Mouse (Mus musculus) MEL (cell line): ENCODE measurements around the gene Gm10912. TPM values are rescaled to one million over a fixed set of nuclear protein-coding genes. Genes with fewer than 3 reads are reported as not detected.
"Not testable (repeated sequence)": the region's sequence is repeated elsewhere in the genome, so short reads cannot be mapped to it uniquely, and the experiment has no call there.

Experiments used
- DNase-seq: peaks from one replicate; pipeline ENCODE4 v3.0.0; 2011; ENCODE audit warnings: low read depth, low spot score
- H3K27ac ChIP-seq: 2 replicates; pipeline ENCODE4 v1.5.1; 2012; ENCODE audit warnings: low read depth, mild to moderate bottlenecking, control low read depth, low read length, moderate library complexity; ENCODE audit not compliant: control insufficient read depth
- H3K27me3 ChIP-seq, 2 experiments: fragments of 150-350 bp in 1 of 2; sonication (generic) in 1 of 2; 2 replicates each; pipeline ENCODE4 v1.6.1; 2012; ENCODE audit warnings: low read length in 2 of 2, mild to moderate bottlenecking in 2 of 2, improper control_type of control experiment in 1 of 2, moderate library complexity in 1 of 2; ENCODE audit not compliant: insufficient read depth in 2 of 2, control insufficient read depth in 1 of 2
- H3K36me3 ChIP-seq, 2 experiments: 2 replicates each; pipeline ENCODE4 v1.6.1; 2012 to 2014; ENCODE audit warnings: low read length in 2 of 2, improper control_type of control experiment in 1 of 2, inconsistent platforms in 1 of 2, mild to moderate bottlenecking in 1 of 2; ENCODE audit not compliant: insufficient read depth in 2 of 2, control insufficient read depth in 1 of 2
- H3K4me1 ChIP-seq, 2 experiments: fragments of 150-350 bp in 1 of 2; sonication (generic) in 1 of 2; 2 replicates each; pipeline ENCODE4 v1.6.1; 2012; ENCODE audit warnings: low read length in 2 of 2, improper control_type of control experiment in 1 of 2, mild to moderate bottlenecking in 1 of 2; ENCODE audit not compliant: insufficient read depth in 2 of 2, control insufficient read depth in 1 of 2
- H3K4me3 ChIP-seq, 2 experiments: fragments of 150-350 bp in 1 of 2; sonication (generic) in 1 of 2; 2 replicates each; pipeline ENCODE4 v1.5.1; 2012; ENCODE audit warnings: low read depth in 2 of 2, low read length in 2 of 2, mild to moderate bottlenecking in 2 of 2, moderate library complexity in 2 of 2, control low read depth in 1 of 2, improper control_type of control experiment in 1 of 2; ENCODE audit not compliant: control insufficient read depth in 1 of 2, insufficient read depth in 1 of 2
- H3K79me2 ChIP-seq: 2 replicates; pipeline ENCODE4 v1.6.1; 2012; ENCODE audit warnings: mild to moderate bottlenecking, low read length, moderate library complexity; ENCODE audit not compliant: control insufficient read depth, poor library complexity, insufficient read depth
- H3K9ac ChIP-seq: 2 replicates; pipeline ENCODE4 v1.6.1; 2012; ENCODE audit warnings: low read depth, mild to moderate bottlenecking, control low read depth, low read length, moderate library complexity; ENCODE audit not compliant: control insufficient read depth, poor library complexity, severe bottlenecking
- H3K9me3 ChIP-seq: fragments of 150-350 bp; sonication (generic); replicated peaks from 2 replicates; pipeline ENCODE4 v1.6.1; 2012; ENCODE audit warnings: mild to moderate bottlenecking, low read length, improper control_type of control experiment, moderate library complexity; ENCODE audit not compliant: insufficient read depth
- BHLHE40 ChIP-seq: IDR thresholded peaks from 2 replicates; pipeline ENCODE4 v1.6.1; 2012; ENCODE audit warnings: low read depth, mild to moderate bottlenecking, inconsistent platforms, low read length, improper control_type of control experiment, borderline replicate concordance
- CTCF ChIP-seq, 3 experiments: IDR thresholded peaks in 2 of 3; conservative IDR thresholded peaks in 1 of 3; 2 replicates each; pipeline ENCODE4 v1.5.1; 2011 to 2012; ENCODE audit warnings: low read length in 3 of 3, low read depth in 2 of 3, mild to moderate bottlenecking in 2 of 3, improper control_type of control experiment in 1 of 3, inconsistent platforms in 1 of 3, mixed read lengths in 1 of 3, moderate library complexity in 1 of 3; ENCODE audit not compliant: control insufficient read depth in 1 of 3, insufficient read depth in 1 of 3, poor library complexity in 1 of 3, severe bottlenecking in 1 of 3
- EP300 ChIP-seq, 2 experiments: IDR thresholded peaks; 2 replicates each; pipeline ENCODE4 v1.6.1; 2011; ENCODE audit warnings: improper control_type of control experiment in 2 of 2, low read length in 2 of 2, low read depth in 1 of 2, mild to moderate bottlenecking in 1 of 2
- ETS1 ChIP-seq: IDR thresholded peaks from 2 replicates; pipeline ENCODE4 v1.6.1; 2012; ENCODE audit warnings: low read depth, mild to moderate bottlenecking, inconsistent platforms, low read length, improper control_type of control experiment, moderate library complexity
- GATA1 ChIP-seq: IDR thresholded peaks from 2 replicates; pipeline ENCODE4 v1.6.1; 2011; ENCODE audit warnings: low read depth, low read length, improper control_type of control experiment
- HCFC1 ChIP-seq: IDR thresholded peaks from 2 replicates; pipeline ENCODE4 v1.6.1; 2012; ENCODE audit warnings: low read depth, mild to moderate bottlenecking, inconsistent platforms, low read length, improper control_type of control experiment, moderate library complexity
- MAZ ChIP-seq: IDR thresholded peaks from 2 replicates; pipeline ENCODE4 v1.6.1; 2012; ENCODE audit warnings: low read depth, mild to moderate bottlenecking, inconsistent platforms, low read length, improper control_type of control experiment
- MXI1 ChIP-seq: IDR thresholded peaks from 2 replicates; pipeline ENCODE4 v1.6.1; 2011; ENCODE audit warnings: mild to moderate bottlenecking, low read depth, low read length, improper control_type of control experiment
- POLR2AphosphoS5 ChIP-seq: IDR thresholded peaks from 2 replicates; pipeline ENCODE4 v1.6.1; 2012; ENCODE audit warnings: low read depth, borderline replicate concordance, mild to moderate bottlenecking, inconsistent platforms, low read length, moderate library complexity, mixed read lengths
- RCOR1 ChIP-seq: IDR thresholded peaks from 2 replicates; pipeline ENCODE4 v1.6.1; 2012; ENCODE audit warnings: low read depth, mild to moderate bottlenecking, inconsistent platforms, low read length, improper control_type of control experiment
- SIN3A ChIP-seq: IDR thresholded peaks from 2 replicates; pipeline ENCODE4 v1.6.1; 2012; ENCODE audit warnings: low read length, improper control_type of control experiment, inconsistent platforms
- TAL1 ChIP-seq: IDR thresholded peaks from 2 replicates; pipeline ENCODE4 v1.6.1; 2012; ENCODE audit warnings: mild to moderate bottlenecking, inconsistent platforms, low read length, moderate library complexity, mixed read lengths
- TCF12 ChIP-seq: IDR thresholded peaks from 2 replicates; pipeline ENCODE4 v1.6.1; 2014; ENCODE audit warnings: low read depth, mild to moderate bottlenecking, inconsistent platforms, low read length, improper control_type of control experiment, moderate library complexity
- ZNF384 ChIP-seq: IDR thresholded peaks from 2 replicates; pipeline ENCODE4 v1.6.1; 2012; ENCODE audit warnings: low read depth, mild to moderate bottlenecking, inconsistent platforms, low read length, improper control_type of control experiment
- polyA plus RNA-seq, 2 experiments: library from polyadenylated mRNA; stranded (reverse) in 1 of 2; unstranded in 1 of 2; fragments of >175 nt in 1 of 2; fragments of >200 nt in 1 of 2; gene quantifications; 2 replicates each; pipeline versions ENCODE4 v1.2.1 to v1.2.4; 2012; ENCODE audit warnings: low replicate concordance in 2 of 2, low read depth in 1 of 2; ENCODE audit not compliant: insufficient read length in 2 of 2, insufficient read depth in 1 of 2, missing spikeins in 1 of 2
- total RNA-seq: library from RNA; depleted of rRNA; stranded (reverse); fragments of 300-350 nt; gene quantifications from 2 replicates; pipeline ENCODE4 v1.2.3, GENCODE M21; 2012

Gm10912 gene
- total and polyA plus RNA-seq, 3 experiments: 0.06 to 0.08 TPM; not detected in 1

DNA sequence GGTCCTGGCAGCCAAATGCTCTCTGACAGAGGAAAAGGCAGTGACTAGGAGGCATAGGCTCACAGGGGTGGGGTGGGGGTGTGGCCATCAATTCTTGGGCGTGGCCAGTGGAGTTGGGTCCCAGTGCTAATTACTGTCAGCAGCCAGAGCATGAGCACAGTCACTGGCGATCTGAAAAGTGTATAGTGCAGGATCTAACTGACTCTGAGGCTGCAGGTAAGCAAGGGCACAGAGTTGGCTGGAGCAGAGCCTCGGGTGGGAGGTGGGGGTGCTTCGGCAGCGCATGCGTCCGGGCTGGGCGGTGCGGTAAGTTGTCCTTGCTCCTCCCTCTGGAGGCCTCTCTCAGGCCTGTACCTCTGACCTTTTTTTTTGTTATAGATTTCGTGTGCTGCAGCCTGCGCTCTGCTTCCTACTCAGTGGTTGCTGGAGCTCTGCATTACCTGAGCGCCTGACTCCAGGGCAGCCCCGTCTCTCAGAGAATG lies 4.1 kb downstream of the Gm10912 start, which contains the start of gene Cd59b:
Cd59b (plus strand) TSS at position 146 of the 482 bp plus-strand sequence.
- Histone ChIP-seq H3K9me3 (no peaks in the 10 kb centered on the region), H3K27me3 (no peaks in the 10 kb centered on the region), H3K4me1 (peaks cover 4 to 5% of the 10 kb centered on the region in 2 experiments; a peak in 3 of 4 replicates), H3K36me3 (peaks cover 0 to 2% of the 10 kb centered on the region in 2 experiments; a peak in 2 of 4 replicates), H3K9ac (no peak within 1 kb of the TSS), H3K4me3 (0 out of 4 replicates have a peak within 1 kb of the TSS, but pooled peaks of 1 of the 2 experiments have one; percentile 21), H3K79me2 (no peaks in the 10 kb centered on the region), H3K27ac (no peak within 1 kb of the TSS)
- DNase-seq: peak; percentile 63
- TF ChIP-seq CTCF (IDR thresholded peaks at IDR 0.05 in 2 of 3, conservative IDR thresholded peaks at IDR 0.05 in 1 of 3; ENCODE audit: control insufficient read depth in 1 of 3, insufficient read depth in 1 of 3, low read depth in 2 of 3, low read length in 3 of 3, poor library complexity in 1 of 3, severe bottlenecking in 1 of 3) (no peak), POLR2AphosphoS5 (no peak), SIN3A (no peak)

DNA sequence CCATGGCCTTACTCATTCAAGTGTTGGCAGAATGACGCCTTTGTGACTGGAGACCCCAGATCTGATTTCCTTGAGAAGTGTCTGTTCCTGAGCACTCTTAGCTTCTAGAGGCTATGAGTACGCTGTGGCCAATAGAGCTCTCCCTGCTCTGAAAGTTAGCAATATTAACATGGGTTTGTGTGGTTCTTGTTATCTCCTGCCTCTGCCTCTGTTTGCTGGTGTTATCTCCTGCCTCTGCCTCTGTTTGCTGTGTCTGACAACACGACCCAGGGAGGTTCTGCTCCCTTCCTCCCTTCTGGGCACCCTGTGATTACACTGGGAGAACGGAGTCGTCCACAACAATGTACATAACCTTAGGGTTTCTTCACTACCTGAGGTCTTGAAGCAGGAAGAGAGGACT lies 12.7 kb downstream of the Gm10912 start:
- H3K27ac ChIP-seq, H3K27me3 ChIP-seq, H3K4me1 ChIP-seq, H3K9me3 ChIP-seq, H3K4me3 ChIP-seq, H3K9ac ChIP-seq, H3K36me3 ChIP-seq: not testable (repeated sequence)
- DNase-seq: peak; percentile 74
- 0 out of 2 replicates have a peak, but pooled peaks have one; percentile 20 for TF ChIP-seq HCFC1
- peak; percentile 78 for TF ChIP-seq ETS1
- peak; percentile 94 for TF ChIP-seq GATA1
- peak; percentile 91 for TF ChIP-seq TCF12
- TF ChIP-seq SIN3A: peak; percentile 64
- peak; percentile 68 for TF ChIP-seq TAL1
- peak; percentile 89 to 90 for TF ChIP-seq EP300 (IDR thresholded peaks at IDR 0.05; ENCODE audit: low read depth in 1 of 2, low read length in 2 of 2)
- peak; percentile 34; the same call in 1 of the 2 replicates for TF ChIP-seq ZNF384
- TF ChIP-seq MXI1: peak; percentile 20; the same call in 1 of the 2 replicates
- 0 out of 2 replicates have a peak, but pooled peaks have one; percentile 40 for TF ChIP-seq MAZ
- TF ChIP-seq RCOR1: peak; percentile 84
- TF ChIP-seq BHLHE40: peak; percentile 59; the same call in 1 of the 2 replicates
- TF ChIP-seq, all 39 proteins: peak for 12; not testable (repeated sequence) for 27
- not testable (repeated sequence) for H3K79me2 ChIP-seq

DNA sequence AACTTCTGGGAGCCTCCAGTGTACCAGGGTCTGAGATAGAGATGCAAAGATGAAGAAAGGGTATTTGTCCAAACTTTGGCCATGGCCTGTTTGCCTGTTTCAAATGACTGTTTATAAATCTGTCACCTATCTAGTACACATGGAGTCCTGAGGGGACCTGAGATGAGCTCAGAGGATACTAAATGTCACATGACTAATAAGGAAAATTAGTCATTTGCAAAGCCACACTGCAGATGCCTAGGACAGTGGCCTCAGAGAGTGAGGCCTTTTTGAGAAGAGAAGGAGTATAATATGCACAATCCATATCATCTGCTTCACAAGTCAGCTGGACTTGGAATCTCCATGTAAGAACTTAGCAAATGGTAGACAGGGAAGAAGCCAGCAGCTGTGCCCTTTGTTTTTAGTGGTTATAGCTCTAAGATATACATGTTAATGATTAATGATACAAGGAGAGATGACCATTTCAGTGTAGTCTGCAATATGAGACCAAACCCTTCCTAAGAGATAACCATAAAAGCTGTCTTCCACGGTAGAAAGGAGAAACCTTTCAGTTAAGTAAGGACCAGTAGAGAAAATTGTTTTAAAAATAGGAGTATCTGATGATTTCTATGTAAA lies 15.9 kb downstream of the Gm10912 start:
- H3K4me1 ChIP-seq, H3K27ac ChIP-seq, H3K4me3 ChIP-seq, H3K79me2 ChIP-seq, DNase-seq, H3K9ac ChIP-seq, H3K27me3 ChIP-seq, H3K9me3 ChIP-seq, H3K36me3 ChIP-seq: not testable (repeated sequence)
